Mouse (Mus musculus) hindbrain, embryonic 16.5 days (tissue): ENCODE data around the gene Calr4. TPM values are rescaled to one million over a fixed set of nuclear protein-coding genes. Genes with fewer than 3 reads are reported as not detected.
A peak's percentile ranks its signal among the peaks of the same experiment; 100 is the strongest.

ENCODE experiments used
- ATAC-seq: fragments of 200-750 bp; cut with Nextera tagmentation; 2 replicates; pipeline ENCODE4 v1.8.0; 2017; ENCODE audit warnings: moderate TSS enrichment, moderate library complexity
- H3K27ac ChIP-seq: fragments of 300-500 bp; sonication (generic); 2 replicates; pipeline ENCODE4 v1.5.1; 2014; ENCODE audit warnings: low read depth, mild to moderate bottlenecking, control low read depth, low read length, moderate library complexity
- H3K27me3 ChIP-seq: fragments of 300-500 bp; sonication (generic); replicated peaks from 2 replicates; pipeline ENCODE4 v1.6.1; 2014; ENCODE audit warnings: low read length; ENCODE audit not compliant: control insufficient read depth, insufficient read depth
- H3K36me3 ChIP-seq: fragments of 300-500 bp; sonication (generic); 2 replicates; pipeline ENCODE4 v1.6.1; 2014; ENCODE audit warnings: mild to moderate bottlenecking, low read length, moderate library complexity, mixed read lengths; ENCODE audit not compliant: control insufficient read depth, insufficient read depth
- H3K4me1 ChIP-seq: fragments of 300-500 bp; sonication (generic); 2 replicates; pipeline ENCODE4 v1.6.1; 2014; ENCODE audit warnings: low read depth, low read length; ENCODE audit not compliant: control insufficient read depth, insufficient read depth
- H3K4me2 ChIP-seq: fragments of 300-500 bp; sonication (generic); 2 replicates; pipeline ENCODE4 v1.6.1; 2014; ENCODE audit warnings: mild to moderate bottlenecking, low read length, control low read depth, moderate library complexity
- H3K4me3 ChIP-seq: fragments of 300-500 bp; sonication (generic); 2 replicates; pipeline ENCODE4 v1.5.1; 2014; ENCODE audit warnings: mild to moderate bottlenecking, low read length, control low read depth, moderate library complexity
- H3K9ac ChIP-seq: fragments of 300-500 bp; sonication (generic); 2 replicates; pipeline ENCODE4 v1.6.1; 2014; ENCODE audit warnings: low read depth, mild to moderate bottlenecking, control low read depth, low read length, moderate library complexity
- H3K9me3 ChIP-seq: fragments of 300-500 bp; sonication (generic); 2 replicates; pipeline ENCODE4 v1.6.1; 2014; ENCODE audit warnings: mild to moderate bottlenecking, low read length, moderate library complexity; ENCODE audit not compliant: control insufficient read depth
- WGBS: fragments of 180-500 bp; shearing (Covaris S2); extraction: QIAGEN DNeasy Blood & Tissue Kit; methylation state at CpG from one replicate; pipeline ENCODE4 v1.1.7; 2014; 5-methylcytosine and 5-hydroxymethylcytosine counted together
- polyA plus RNA-seq: library from polyadenylated mRNA; unstranded; fragments of >200 nt; fragmentation: Nextera tagmentation; extraction: Ambion mirVana; gene quantifications from 2 replicates; pipeline ENCODE4 v1.2.1, GENCODE M21; 2015

The Calr4 gene
- polyA plus RNA-seq: 1.5 and 1.7 TPM in 2 replicates

- 80% methylated on average over 2 of the region's 2 CpGs for WGBS
- no peaks in the 10 kb centered on the region for H3K36me3 ChIP-seq
- H3K27ac ChIP-seq: peak within 1 kb of the TSS; percentile 50
- no peak for ATAC-seq
- H3K4me2 ChIP-seq: no peak within 1 kb of the TSS
- H3K4me3 ChIP-seq: no peak within 1 kb of the TSS
- H3K9ac ChIP-seq: no peak within 1 kb of the TSS
- H3K9me3 ChIP-seq: no peaks in the 10 kb centered on the region
- peaks cover 12% of the 10 kb centered on the region for H3K4me1 ChIP-seq
- no peaks in the 10 kb centered on the region for H3K27me3 ChIP-seq
Measured at GRCm38 (mm10) chr4:109234185-109234584, at the start of gene Calr4. Calr4 (plus strand) TSS chr4:109234485.

- no peak overlapping the region for H3K4me3 ChIP-seq
- no peak overlapping the region for H3K4me2 ChIP-seq
- H3K27ac ChIP-seq: no peak overlapping the region
- no peaks in the 10 kb centered on the region for H3K36me3 ChIP-seq
- WGBS: 82% methylated on average over 8 of the region's 8 CpGs
- no peaks in the 10 kb centered on the region for H3K9me3 ChIP-seq
- no peak for ATAC-seq
- H3K9ac ChIP-seq: no peak overlapping the region
- no peaks in the 10 kb centered on the region for H3K27me3 ChIP-seq
- no peaks in the 10 kb centered on the region for H3K4me1 ChIP-seq
Measured at GRCm38 (mm10) chr4:109185616-109186405, 48.5 kb upstream of the Calr4 start.

GRCm38 (mm10) chr4:109191598-109191997, 42.7 kb upstream of the Calr4 start:
- no peak overlapping the region for H3K27ac ChIP-seq

GRCm38 (mm10) chr4:109193886-109194285, 40.4 kb upstream of the Calr4 start:
- H3K36me3 ChIP-seq: no peaks in the 10 kb centered on the region; the same call in 1 of the 2 replicates
- H3K4me3 ChIP-seq: no peak overlapping the region
- H3K4me2 ChIP-seq: no peak overlapping the region
- ATAC-seq: no peak
- peaks cover 5% of the 10 kb centered on the region for H3K4me1 ChIP-seq
- no peaks in the 10 kb centered on the region for H3K9me3 ChIP-seq
- no peak overlapping the region for H3K9ac ChIP-seq
- no peak overlapping the region for H3K27ac ChIP-seq
- no peaks in the 10 kb centered on the region for H3K27me3 ChIP-seq
- WGBS: 79% methylated on average over 5 of the region's 5 CpGs

More at GRCm38 (mm10) chr4:109191598-109191997, 42.7 kb upstream of the Calr4 start:
- Histone ChIP-seq H3K4me1 (peaks cover 5% of the 10 kb centered on the region), H3K4me3 (no peak overlapping the region), H3K9ac (no peak overlapping the region), H3K27me3 (no peaks in the 10 kb centered on the region), H3K36me3 (no peaks in the 10 kb centered on the region), H3K4me2 (no peak overlapping the region), H3K9me3 (no peaks in the 10 kb centered on the region)
- ATAC-seq: no peak
- 71% methylated on average over 10 of the region's 10 CpGs for WGBS

GRCm38 (mm10) chr4:109195900-109196629, 38.2 kb upstream of the Calr4 start:
- Histone ChIP-seq H3K4me2 (no peak overlapping the region), H3K9ac (no peak overlapping the region), H3K27ac (no peak overlapping the region), H3K4me3 (no peak overlapping the region), H3K9me3 (no peaks in the 10 kb centered on the region), H3K4me1 (peaks cover 11% of the 10 kb centered on the region), H3K36me3 (no peaks in the 10 kb centered on the region; the same call in 1 of the 2 replicates), H3K27me3 (no peaks in the 10 kb centered on the region)
- no peak for ATAC-seq
- WGBS: 90% methylated on average over 7 of the region's 7 CpGs

- ATAC-seq: no peak
- 89% methylated on average over 4 of the region's 4 CpGs for WGBS
- no peak overlapping the region for H3K4me2 ChIP-seq
Measured at GRCm38 (mm10) chr4:109199069-109199468, 35.2 kb upstream of the Calr4 start.

GRCm38 (mm10) chr4:109201582-109202424, 32.5 kb upstream of the Calr4 start, which contains the start of gene Osbpl9:
Osbpl9 (minus strand) TSS chr4:109202272.
- Histone ChIP-seq H3K27ac (peak within 1 kb of the TSS; percentile 98), H3K9ac (peak within 1 kb of the TSS; percentile 86), H3K4me3 (peak within 1 kb of the TSS; percentile 90), H3K9me3 (no peaks in the 10 kb centered on the region), H3K4me2 (peak within 1 kb of the TSS; percentile 90), H3K36me3 (no peaks in the 10 kb centered on the region; the same call in 1 of the 2 replicates), H3K27me3 (no peaks in the 10 kb centered on the region), H3K4me1 (peaks cover 8% of the 10 kb centered on the region)
- peak; percentile 98 for ATAC-seq
- under 1% methylated on average over 58 of the region's 59 CpGs for WGBS

More at GRCm38 (mm10) chr4:109199069-109199468, 35.2 kb upstream of the Calr4 start:
- no peaks in the 10 kb centered on the region for H3K9me3 ChIP-seq
- no peaks in the 10 kb centered on the region for H3K27me3 ChIP-seq
- H3K27ac ChIP-seq: no peak overlapping the region
- no peak overlapping the region for H3K4me3 ChIP-seq
- H3K36me3 ChIP-seq: no peaks in the 10 kb centered on the region; the same call in 1 of the 2 replicates
- H3K4me1 ChIP-seq: peaks cover 8% of the 10 kb centered on the region
- H3K9ac ChIP-seq: no peak overlapping the region

- 78% methylated on average over 1 of the region's 1 CpGs for WGBS
- no peak overlapping the region for H3K4me2 ChIP-seq
- no peak for ATAC-seq
Measured at GRCm38 (mm10) chr4:109203931-109204330, 30.4 kb upstream of the Calr4 start.

More at GRCm38 (mm10) chr4:109203931-109204330, 30.4 kb upstream of the Calr4 start:
- Histone ChIP-seq H3K27me3 (no peaks in the 10 kb centered on the region), H3K36me3 (no peaks in the 10 kb centered on the region), H3K4me1 (peaks cover 8% of the 10 kb centered on the region), H3K9ac (no peak overlapping the region), H3K9me3 (no peaks in the 10 kb centered on the region), H3K4me3 (no peak overlapping the region), H3K27ac (no peak overlapping the region)
